Mouse (Mus musculus) cortical plate, adult 2 months (tissue): Measurements from ENCODE around the gene Csrp2.

Experiments
- CTCF ChIP-seq: fragments of 200-500 bp; IDR thresholded peaks from 2 replicates; pipeline ENCODE4 v1.5.1; 2011; ENCODE audit warnings: mild to moderate bottlenecking, control low read depth, low read length; ENCODE audit not compliant: insufficient read depth; ENCODE audit errors: extremely low read depth
- POLR2A ChIP-seq: fragments of 200-500 bp; IDR thresholded peaks from 2 replicates; pipeline ENCODE4 v1.6.1; 2011; ENCODE audit warnings: mild to moderate bottlenecking, low read length, control low read depth; ENCODE audit not compliant: insufficient read depth; ENCODE audit errors: extremely low read depth

GRCm38 (mm10) chr10:110958879-110959278, 39.3 kb downstream of the Csrp2 start:
- TF ChIP-seq POLR2A (no peak), CTCF (no peak)
